Mouse (Mus musculus) ES-E14 (cell line): ENCODE measurements around the gene Zcchc2.

Experiments used
- CHD2 ChIP-seq: IDR thresholded peaks from 2 replicates; pipeline ENCODE4 v1.6.1; 2014; ENCODE audit warnings: mild to moderate bottlenecking, low read depth, low read length, inconsistent platforms
- HCFC1 ChIP-seq: IDR thresholded peaks from 2 replicates; pipeline ENCODE4 v1.6.1; 2012; ENCODE audit warnings: low read length, inconsistent platforms, borderline replicate concordance; ENCODE audit not compliant: insufficient read depth
- MAFK ChIP-seq: IDR thresholded peaks from 2 replicates; pipeline ENCODE4 v1.6.1; 2014; ENCODE audit warnings: mild to moderate bottlenecking, low read depth, low read length, inconsistent platforms; ENCODE audit not compliant: insufficient read depth
- ZC3H11A ChIP-seq: IDR thresholded peaks from 2 replicates; pipeline ENCODE4 v1.6.1; 2012; ENCODE audit warnings: low read depth, mild to moderate bottlenecking, inconsistent platforms, low read length, borderline replicate concordance
- ZNF384 ChIP-seq: IDR thresholded peaks from 2 replicates; pipeline ENCODE4 v1.6.1; 2012; ENCODE audit warnings: low read depth, low read length, inconsistent platforms

DNA sequence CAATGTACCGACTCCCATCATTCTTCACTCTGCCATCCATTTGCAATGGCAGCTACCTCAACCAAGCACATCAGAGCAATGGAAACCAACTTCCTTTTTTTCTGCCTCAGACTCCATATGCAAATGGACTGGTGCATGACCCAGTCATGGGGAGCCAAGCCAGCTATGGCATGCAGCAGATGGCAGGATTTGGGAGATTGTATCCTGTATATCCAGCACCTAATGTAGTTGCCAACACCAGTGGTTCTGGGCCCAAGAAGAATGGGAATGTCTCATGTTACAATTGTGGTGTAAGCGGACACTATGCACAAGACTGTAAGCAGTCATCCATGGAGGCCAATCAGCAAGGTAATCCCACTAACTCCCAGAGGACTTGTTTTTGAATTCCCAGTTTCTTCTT, 40.7 kb downstream of the Zcchc2 start:
- TF ChIP-seq ZC3H11A (no peak), CHD2 (no peak), ZNF384 (no peak), HCFC1 (no peak), MAFK (no peak)
